ENCODE assay signal across 34 mouse cellular contexts in genomic region chr2:90906721-90907120, GRCm38 (mm10). TPM values are rescaled to one million over a fixed set of nuclear protein-coding genes. Genes with fewer than 3 reads are reported as not detected.
"Had no signal": no experiment of that assay in that cellular context is flagged by ENCODE, and none has a peak within 500 bp of the region (broad histone marks: within the 10 kb centered on the region; RNA-seq: fewer than 3 reads in every experiment).

No protein-coding gene starts in this region.

- H3K9ac ChIP-seq: heart, embryonic 13.5 days; heart, embryonic 15.5 days; hindbrain, embryonic 12.5 days; hindbrain, embryonic 14.5 days; hindbrain, embryonic 15.5 days; intestine, embryonic 15.5 days; kidney, embryonic 15.5 days had no signal

- H3K27ac ChIP-seq: heart, embryonic 13.5 days; heart, embryonic 15.5 days; hindbrain, embryonic 10.5 days; hindbrain, embryonic 12.5 days; hindbrain, embryonic 13.5 days; hindbrain, embryonic 14.5 days; hindbrain, embryonic 15.5 days; hindbrain, postnatal 0 days; intestine, embryonic 15.5 days; kidney, embryonic 15.5 days; kidney, postnatal 0 days; layer of hippocampus, adult 2 months; left cerebral cortex, adult 2 months had no signal

- H3K9me3 ChIP-seq: heart, embryonic 13.5 days; heart, embryonic 15.5 days; hindbrain, embryonic 10.5 days; hindbrain, embryonic 12.5 days; hindbrain, embryonic 13.5 days; hindbrain, embryonic 15.5 days; intestine, embryonic 15.5 days; kidney, embryonic 15.5 days had no signal

- ATAC-seq: hindbrain, embryonic 16.5 days; hindbrain, postnatal 0 days; inflammation-experienced regulatory T-cells, adult 6 months; intestine, embryonic 15.5 days; intestine, embryonic 16.5 days; intestine, postnatal 0 days had no signal

- DNase-seq: heart, postnatal 10 days; heart, postnatal 14 days; heart, postnatal 4 days; kidney, adult 11 months; kidney, adult 18-20 months; kidney, adult 2 months; kidney, adult 8-10 months; kidney, adult 9 months; kidney, postnatal 10 days; kidney, postnatal 14 days; kidney, postnatal 25 days; kidney, postnatal 36 days; kidney, postnatal 4 days; layer of hippocampus, adult 9-11 months; layer of hippocampus, postnatal 36 days had no signal

- H3K27me3 ChIP-seq: heart, embryonic 13.5 days; heart, embryonic 15.5 days; hindbrain, embryonic 12.5 days; hindbrain, embryonic 13.5 days; hindbrain, embryonic 15.5 days; intestine, embryonic 15.5 days; kidney, embryonic 15.5 days had no signal

- H3K4me2 ChIP-seq: heart, embryonic 11.5 days; heart, embryonic 15.5 days; hindbrain, embryonic 12.5 days; hindbrain, embryonic 14.5 days; intestine, embryonic 15.5 days had no signal

- H3K4me3 ChIP-seq: heart, embryonic 13.5 days; heart, embryonic 15.5 days; hindbrain, embryonic 12.5 days; hindbrain, embryonic 13.5 days; hindbrain, embryonic 15.5 days; intestine, embryonic 15.5 days; layer of hippocampus, adult 2 months; left cerebral cortex, adult 2 months had no signal

RNA-seq across cellular contexts. Expression of gene C1qtnf4, which starts 21.1 kb away (rescaled TPM):
- total RNA-seq: hematopoietic stem cell, adult 5-6 weeks had no signal
